Mouse (Mus musculus) gastrocnemius, postnatal 4 days (tissue): Measurements from ENCODE around the gene Vti1a. TPM values are rescaled to one million over a fixed set of nuclear protein-coding genes. Genes with fewer than 3 reads are reported as not detected.
A peak's percentile ranks its signal among the peaks of the same experiment; 100 is the strongest.

Source experiments
- DNase-seq, 2 experiments: peaks; one replicate each; pipeline ENCODE4 v3.0.0; 2021 to 2022; ENCODE audit warnings: low spot score in 2 of 2, mixed read lengths in 2 of 2
- total RNA-seq, 2 experiments: library from RNA; stranded (reverse); gene quantifications; 2 replicates each; pipeline ENCODE4 v1.2.3; 2021

Gene Vti1a
- total RNA-seq, 2 experiments from 2014 or later = 18.5 to 21.4 TPM

GRCm38 (mm10) chr19:55582896-55583653 is 267.0 kb downstream of the Vti1a start:
- no peak for DNase-seq

- DNase-seq = peak in 1 of 2 experiments; percentile 35
Observed at GRCm38 (mm10) chr19:55585270-55586224, 269.5 kb downstream of the Vti1a start.

GRCm38 (mm10) chr19:55587638-55588421 is 271.7 kb downstream of the Vti1a start:
- DNase-seq = no peak

GRCm38 (mm10) chr19:55588948-55589896 is 273.1 kb downstream of the Vti1a start:
- no peak for DNase-seq

- peak in 1 of 2 experiments; percentile 26 for DNase-seq
Observed at GRCm38 (mm10) chr19:55592876-55593691, 277.0 kb downstream of the Vti1a start.

GRCm38 (mm10) chr19:55593729-55594444 is 277.8 kb downstream of the Vti1a start:
- DNase-seq = no peak

GRCm38 (mm10) chr19:55594451-55594850 is 278.4 kb downstream of the Vti1a start:
- no peak for DNase-seq

- no peak for DNase-seq
Observed at GRCm38 (mm10) chr19:55595945-55596649, 280.0 kb downstream of the Vti1a start.

GRCm38 (mm10) chr19:55596804-55597203 is 280.7 kb downstream of the Vti1a start:
- DNase-seq = no peak

- DNase-seq = no peak
Observed at GRCm38 (mm10) chr19:55597296-55597695, 281.2 kb downstream of the Vti1a start.

GRCm38 (mm10) chr19:55597951-55598350 is 281.9 kb downstream of the Vti1a start:
- no peak for DNase-seq

- no peak for DNase-seq
Observed at GRCm38 (mm10) chr19:55599124-55599523, 283.0 kb downstream of the Vti1a start.

- no peak for DNase-seq
Observed at GRCm38 (mm10) chr19:55607725-55608124, 291.6 kb downstream of the Vti1a start.

GRCm38 (mm10) chr19:55608858-55609375 is 292.8 kb downstream of the Vti1a start:
- no peak for DNase-seq

GRCm38 (mm10) chr19:55609806-55610205 is 293.7 kb downstream of the Vti1a start:
- DNase-seq = no peak

GRCm38 (mm10) chr19:55615743-55616142 is 299.6 kb downstream of the Vti1a start:
- DNase-seq = no peak

GRCm38 (mm10) chr19:55616276-55616675 is 300.2 kb downstream of the Vti1a start:
- no peak for DNase-seq

GRCm38 (mm10) chr19:55616937-55617336 is 300.8 kb downstream of the Vti1a start:
- no peak for DNase-seq
